In the genomic region with DNA sequence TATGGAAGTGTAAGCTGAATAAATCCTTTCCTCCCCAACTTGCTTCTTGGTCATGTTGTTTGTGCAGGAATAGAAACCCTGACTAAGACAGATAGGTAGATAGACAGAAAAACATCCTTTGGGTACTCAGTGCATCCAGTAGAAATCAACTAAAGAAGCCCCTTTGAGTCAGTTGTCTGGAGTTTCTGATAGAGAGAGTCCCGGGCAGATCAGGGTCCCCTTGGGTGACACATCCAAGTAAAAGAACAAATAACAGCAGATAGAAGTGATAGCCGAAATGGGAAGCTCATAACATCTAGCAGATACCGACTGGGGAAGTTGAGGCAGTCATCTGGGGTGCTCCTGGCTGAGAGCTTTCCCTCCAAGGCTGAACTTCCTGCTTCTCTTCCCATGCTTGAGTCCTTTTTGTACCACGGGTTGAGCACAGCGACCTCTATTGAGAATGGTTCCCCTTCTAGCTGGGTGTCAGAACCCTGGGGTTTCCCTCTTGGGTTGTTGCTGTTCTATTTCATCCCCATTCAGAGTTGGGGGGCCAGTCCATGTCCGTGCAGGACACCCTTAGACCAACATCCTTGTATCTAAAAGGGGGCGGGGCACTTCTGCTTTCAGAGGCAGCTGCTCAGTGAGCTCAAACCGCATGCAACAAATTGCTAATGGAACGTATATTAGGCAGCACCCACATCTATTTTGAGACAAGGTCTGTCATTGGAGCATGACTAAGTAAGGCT, we compare ENCODE assay signal across 10 mouse cellular contexts. TPM values are rescaled to one million over a fixed set of nuclear protein-coding genes. Genes with fewer than 3 reads are reported as not detected.
DNase-seq lines count a peak whose midpoint lies in the region.
"Had no signal": no experiment of that assay in that cellular context is flagged by ENCODE, and none has a peak within 500 bp of the region (broad histone marks: within the 10 kb centered on the region; RNA-seq: fewer than 3 reads in every experiment).

No protein-coding gene starts in this region.

- peak; percentile 31 for DNase-seq in heart, adult 8-10 months (ENCODE audit: low spot score)
- no peak for DNase-seq in heart, postnatal 4 days
- peak; percentile 10 for DNase-seq in CD4-positive helper T cell, adult 2 months (ENCODE audit: low read depth, low spot score)
- DNase-seq in heart, postnatal 14 days: peak; percentile 16 to 17
- DNase-seq in natural killer cell, adult 2 months (ENCODE audit: low spot score in 2 of 2): peak; percentile 2 to 70
- DNase-seq in frontal cortex, postnatal 14 days (ENCODE audit: low spot score in 2 of 2): no peak
- DNase-seq in ovary, postnatal 14 days (ENCODE audit: low spot score): no peak
- DNase-seq in left cerebral cortex, postnatal 36 days (ENCODE audit: low spot score in 2 of 2): no peak
- DNase-seq: forebrain, postnatal 0 days; thymus, postnatal 25 days had no signal

- intact Hi-C loops in heart, postnatal 14 days (cut with DNase I): no loop called here
- intact Hi-C loops in left cerebral cortex, postnatal 36 days (cut with DNase I): no loop called here

RNA-seq across cellular contexts. Expression of gene Arf2, which starts 34.3 kb away (rescaled TPM):
- total RNA-seq in heart, adult 8-10 months (2022): 10 to 100 TPM; 24.4 to 30.3 (median 26.0) TPM
- 10 to 100 TPM; 72.7 to 73.3 TPM for total RNA-seq in heart, postnatal 4 days (2021)
- total RNA-seq in heart, postnatal 14 days (2021): 10 to 100 TPM; 40.6 to 44.6 TPM
- total RNA-seq in left cerebral cortex, postnatal 36 days (2021): 10 to 100 TPM; 46.4 to 49.9 TPM

RNA-seq across cellular contexts. Expression of gene Nsf, which starts 47.0 kb away (rescaled TPM):
- 10 to 100 TPM; 23.1 to 31.5 (median 27.0) TPM for total RNA-seq in heart, adult 8-10 months (2022)
- 10 to 100 TPM; 39.7 to 45.2 TPM for total RNA-seq in heart, postnatal 4 days (2021)
- 10 to 100 TPM; 36.0 to 37.8 TPM for total RNA-seq in heart, postnatal 14 days (2021)
- total RNA-seq in left cerebral cortex, postnatal 36 days (2021): 100 to 1,000 TPM; 883 to 922 TPM

Comparison
In these comparisons a context has a peak if more than half of its experiments do, and no peak if none do; other contexts are left out.
1. DNase-seq: peak in heart, adult 8-10 months (single experiment), CD4-positive helper T cell, adult 2 months (single experiment), heart, postnatal 14 days (2 of 2) and natural killer cell, adult 2 months (2 of 2); none in heart, postnatal 4 days (single experiment), frontal cortex, postnatal 14 days (0 of 2), ovary, postnatal 14 days (single experiment) and left cerebral cortex, postnatal 36 days (0 of 2).
2. RNA of gene Nsf, which starts 47.0 kb away (total RNA-seq): 883 to 922 TPM in left cerebral cortex, postnatal 36 days; 39.7 to 45.2 TPM in heart, postnatal 4 days, 36.0 to 37.8 TPM in heart, postnatal 14 days and 23.1 to 31.5 TPM in heart, adult 8-10 months; every median in the first group is over 10 times any median in the second.